Mouse (Mus musculus) myocyte (in vitro differentiated cells): ENCODE data around the gene Ambp. TPM values are rescaled to one million over a fixed set of nuclear protein-coding genes. Genes with fewer than 3 reads are reported as not detected.

Experiments used
- H3K27me3 ChIP-seq: one replicate; pipeline ENCODE4 v1.6.1; 2011; ENCODE audit not compliant: control insufficient read depth, insufficient read depth, insufficient read length
- H3K36me3 ChIP-seq: one replicate; pipeline ENCODE4 v1.6.1; 2011; ENCODE audit not compliant: control insufficient read depth, insufficient read depth
- H3K4me2 ChIP-seq: one replicate; pipeline ENCODE4 v1.6.1; 2011; ENCODE audit warnings: low read depth, control low read depth
- H3K4me3 ChIP-seq: one replicate; pipeline ENCODE4 v1.5.1; 2011; ENCODE audit warnings: mild to moderate bottlenecking, control low read depth, moderate library complexity
- H3K79me2 ChIP-seq: one replicate; pipeline ENCODE4 v1.6.1; 2011; ENCODE audit not compliant: control insufficient read depth, insufficient read depth
- H3ac ChIP-seq: one replicate; pipeline ENCODE4 v1.6.1; 2011; ENCODE audit not compliant: control insufficient read depth, insufficient read length
- CEBPB ChIP-seq: IDR thresholded peaks from 2 replicates; pipeline ENCODE4 v1.6.1; 2011; ENCODE audit warnings: mild to moderate bottlenecking, moderate library complexity; ENCODE audit not compliant: poor library complexity, insufficient read depth, severe bottlenecking
- E2F4 ChIP-seq: IDR thresholded peaks from one replicate; pipeline ENCODE4 v1.6.1; 2011; ENCODE audit warnings: mild to moderate bottlenecking, control low read depth, moderate library complexity; ENCODE audit not compliant: insufficient read depth
- MAX ChIP-seq: IDR thresholded peaks from one replicate; pipeline ENCODE4 v1.6.1; 2011; ENCODE audit warnings: low read depth, mild to moderate bottlenecking, control low read depth
- MYOD1 ChIP-seq, 3 experiments: IDR thresholded peaks; one replicate each; pipeline ENCODE4 v1.6.1; 2011; ENCODE audit warnings: control low read depth in 2 of 3, low read depth in 2 of 3, mild to moderate bottlenecking in 2 of 3, moderate library complexity in 1 of 3; ENCODE audit not compliant: insufficient read length in 2 of 3, control insufficient read depth in 1 of 3
- MYOG ChIP-seq, 3 experiments: IDR thresholded peaks; one replicate each; pipeline ENCODE4 v1.6.1; 2011; ENCODE audit warnings: control low read depth in 2 of 3, low read depth in 2 of 3, mild to moderate bottlenecking in 2 of 3; ENCODE audit not compliant: insufficient read length in 2 of 3, control insufficient read depth in 1 of 3, insufficient read depth in 1 of 3
- POLR2A ChIP-seq: IDR thresholded peaks from one replicate; pipeline ENCODE4 v1.6.1; 2011; ENCODE audit warnings: low read depth, mild to moderate bottlenecking, control low read depth, moderate library complexity; ENCODE audit not compliant: insufficient read length
- POLR2AphosphoS2 ChIP-seq: IDR thresholded peaks from one replicate; pipeline ENCODE4 v1.6.1; 2011; ENCODE audit warnings: low read depth, control low read depth; ENCODE audit not compliant: insufficient read length
- REST ChIP-seq: IDR thresholded peaks from one replicate; pipeline ENCODE4 v1.6.1; 2011; ENCODE audit warnings: mild to moderate bottlenecking, control low read depth, moderate library complexity; ENCODE audit not compliant: insufficient read depth, insufficient read length
- SRF ChIP-seq: IDR thresholded peaks from one replicate; pipeline ENCODE4 v1.6.1; 2011; ENCODE audit warnings: low read depth; ENCODE audit not compliant: control insufficient read depth, insufficient read length
- TCF12 ChIP-seq: IDR thresholded peaks from one replicate; pipeline ENCODE4 v1.6.1; 2011; ENCODE audit warnings: mild to moderate bottlenecking, control low read depth; ENCODE audit not compliant: poor library complexity, insufficient read depth, severe bottlenecking
- TCF3 ChIP-seq: IDR thresholded peaks from one replicate; pipeline ENCODE4 v1.6.1; 2011; ENCODE audit warnings: low read depth, control low read depth; ENCODE audit not compliant: insufficient read length
- USF1 ChIP-seq: IDR thresholded peaks from one replicate; pipeline ENCODE4 v1.6.1; 2011; ENCODE audit warnings: low read depth, mild to moderate bottlenecking, control low read depth, moderate library complexity
- polyA plus RNA-seq: library from polyadenylated mRNA; unstranded; fragments of >200 nt; fragmentation: generic; extraction: Trizol; gene quantifications from one replicate; pipeline ENCODE4 v1.2.1, GENCODE M21; 2012; ENCODE audit warnings: missing spikeins

Gene Ambp
- not detected for polyA plus RNA-seq

DNA sequence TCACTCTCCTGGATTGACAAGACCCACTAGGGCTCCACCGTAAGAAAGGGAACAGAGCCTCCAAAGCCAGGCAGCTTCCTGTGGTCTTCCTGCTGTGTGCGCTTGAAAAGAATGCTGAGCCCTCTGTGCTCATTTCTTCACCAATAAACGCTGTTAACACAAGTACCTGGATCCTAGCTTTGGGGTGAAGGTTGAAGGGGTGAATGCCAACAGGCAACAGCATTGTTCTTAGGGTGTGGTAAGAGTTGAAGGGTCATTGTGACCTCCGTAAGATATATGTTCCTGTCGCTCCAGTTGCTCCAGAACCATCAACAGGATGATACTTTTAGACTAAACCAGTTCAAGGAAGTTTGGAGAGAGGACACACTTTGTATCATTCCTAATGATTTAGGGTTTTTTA lies at the start of gene Ambp:
Ambp (minus strand) TSS at position 101 of the 400 bp plus-strand sequence.
- TF ChIP-seq TCF3 (no peak), MAX (no peak), POLR2A (no peak), USF1 (no peak), CEBPB (no peak), REST (no peak), E2F4 (no peak), SRF (no peak), MYOD1 (IDR thresholded peaks at IDR 0.05; ENCODE audit: control insufficient read depth in 1 of 3, insufficient read length in 2 of 3, low read depth in 2 of 3) (no peak), TCF12 (no peak), POLR2AphosphoS2 (no peak), MYOG (IDR thresholded peaks at IDR 0.05; ENCODE audit: control insufficient read depth in 1 of 3, insufficient read depth in 1 of 3, insufficient read length in 2 of 3, low read depth in 2 of 3) (no peak)
- Histone ChIP-seq H3K4me2 (no peak within 1 kb of the TSS), H3ac (no peak within 1 kb of the TSS)

DNA sequence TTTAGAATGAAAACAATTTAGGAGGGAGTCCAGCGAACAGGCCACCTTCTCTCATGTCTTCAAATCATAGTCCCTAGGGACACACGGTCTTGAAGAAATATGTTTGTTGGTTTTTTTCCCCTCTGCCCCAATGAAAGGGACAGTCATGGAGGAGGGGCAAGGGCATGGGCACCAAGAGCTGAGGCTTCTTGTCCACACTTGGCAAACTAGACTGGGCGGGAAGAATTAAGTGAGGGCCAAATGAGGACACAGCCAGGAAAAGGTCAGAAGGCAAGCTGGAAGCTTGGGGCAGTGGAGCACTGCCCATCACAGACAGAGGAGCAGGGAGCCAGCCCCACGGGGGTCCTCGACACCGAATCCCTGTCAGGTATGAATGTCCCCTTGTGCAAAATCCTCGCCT lies 49.3 kb upstream of the Ambp start:
- no peak overlapping the region for H3ac ChIP-seq
- H3K4me2 ChIP-seq = no peak overlapping the region
- H3K27me3 ChIP-seq = peaks cover 17% of the 10 kb centered on the region
- no peaks in the 10 kb centered on the region for H3K36me3 ChIP-seq
- no peaks in the 10 kb centered on the region for H3K79me2 ChIP-seq
- TF ChIP-seq TCF12 (no peak), POLR2A (no peak)
- no peak overlapping the region for H3K4me3 ChIP-seq

More for the DNA sequence above, at the start of gene Ambp:
- H3K27me3 ChIP-seq = peaks cover 12% of the 10 kb centered on the region
- H3K79me2 ChIP-seq = no peaks in the 10 kb centered on the region
- no peaks in the 10 kb centered on the region for H3K36me3 ChIP-seq
- no peak within 1 kb of the TSS for H3K4me3 ChIP-seq

DNA sequence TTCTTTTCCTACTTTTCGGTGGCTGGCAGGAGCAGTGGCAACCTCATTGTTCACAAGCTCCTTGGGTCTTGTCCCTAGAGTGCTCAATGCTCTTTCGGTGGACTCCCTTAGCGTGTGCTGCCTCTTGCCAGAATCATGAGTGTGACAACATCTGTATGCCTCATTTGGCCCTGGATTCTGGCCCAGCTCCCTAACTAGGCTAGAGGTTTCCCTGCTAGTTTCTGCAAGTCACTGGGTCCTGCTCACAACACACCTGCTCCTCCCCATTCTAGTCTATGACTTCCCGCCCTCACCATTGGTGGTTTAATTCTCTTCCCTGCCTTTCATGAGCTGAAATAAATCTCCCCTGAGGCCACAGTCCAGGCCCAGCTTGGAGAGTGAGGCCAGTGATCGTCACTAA lies 44.8 kb upstream of the Ambp start:
- Histone ChIP-seq H3K4me2 (no peak overlapping the region), H3K27me3 (no peaks in the 10 kb centered on the region), H3K4me3 (no peak overlapping the region), H3K79me2 (no peaks in the 10 kb centered on the region), H3ac (no peak overlapping the region), H3K36me3 (no peaks in the 10 kb centered on the region)
- TF ChIP-seq CEBPB (no peak), REST (no peak), SRF (no peak), MYOG (IDR thresholded peaks at IDR 0.05; ENCODE audit: control insufficient read depth in 1 of 3, insufficient read depth in 1 of 3, insufficient read length in 2 of 3, low read depth in 2 of 3) (no peak), E2F4 (no peak), USF1 (no peak), TCF12 (no peak), MYOD1 (IDR thresholded peaks at IDR 0.05; ENCODE audit: control insufficient read depth in 1 of 3, insufficient read length in 2 of 3, low read depth in 2 of 3) (no peak), MAX (no peak), TCF3 (no peak), POLR2AphosphoS2 (no peak), POLR2A (no peak)

DNA sequence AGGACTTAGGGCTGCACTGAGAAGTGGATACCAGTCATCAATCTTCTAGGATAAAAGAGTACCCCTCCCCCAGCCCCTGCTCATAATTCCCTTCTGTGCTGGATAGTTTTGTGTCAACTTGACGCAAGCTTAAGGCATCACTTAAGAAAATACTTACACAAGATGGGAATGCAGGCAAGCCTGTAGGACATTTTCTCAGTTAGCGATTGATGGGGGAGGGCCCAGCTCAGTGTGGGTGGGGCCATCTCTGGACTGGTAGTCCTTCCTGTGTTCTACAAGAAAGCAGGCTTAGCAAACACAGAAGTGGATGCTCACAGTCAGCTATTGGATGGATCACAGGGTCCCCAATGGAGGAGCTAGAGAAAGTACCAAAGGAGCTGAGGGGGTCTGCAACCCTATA lies 39.8 kb upstream of the Ambp start:
- no peak for TF ChIP-seq POLR2A
- no peak for TF ChIP-seq TCF3
- TF ChIP-seq TCF12 = no peak
- no peak for TF ChIP-seq CEBPB
- no peak for TF ChIP-seq SRF
- no peak for TF ChIP-seq MAX
- TF ChIP-seq MYOD1 (IDR thresholded peaks at IDR 0.05; ENCODE audit: control insufficient read depth in 1 of 3, insufficient read length in 2 of 3, low read depth in 2 of 3) = no peak
- no peak for TF ChIP-seq MYOG (IDR thresholded peaks at IDR 0.05; ENCODE audit: control insufficient read depth in 1 of 3, insufficient read depth in 1 of 3, insufficient read length in 2 of 3, low read depth in 2 of 3)
- no peak for TF ChIP-seq REST
- no peak for TF ChIP-seq E2F4
- no peak for TF ChIP-seq USF1
- no peak for TF ChIP-seq POLR2AphosphoS2
- Histone ChIP-seq H3K4me2 (no peak overlapping the region), H3K4me3 (no peak overlapping the region), H3K27me3 (peaks cover 6% of the 10 kb centered on the region), H3K79me2 (no peaks in the 10 kb centered on the region), H3ac (no peak overlapping the region), H3K36me3 (no peaks in the 10 kb centered on the region)

DNA sequence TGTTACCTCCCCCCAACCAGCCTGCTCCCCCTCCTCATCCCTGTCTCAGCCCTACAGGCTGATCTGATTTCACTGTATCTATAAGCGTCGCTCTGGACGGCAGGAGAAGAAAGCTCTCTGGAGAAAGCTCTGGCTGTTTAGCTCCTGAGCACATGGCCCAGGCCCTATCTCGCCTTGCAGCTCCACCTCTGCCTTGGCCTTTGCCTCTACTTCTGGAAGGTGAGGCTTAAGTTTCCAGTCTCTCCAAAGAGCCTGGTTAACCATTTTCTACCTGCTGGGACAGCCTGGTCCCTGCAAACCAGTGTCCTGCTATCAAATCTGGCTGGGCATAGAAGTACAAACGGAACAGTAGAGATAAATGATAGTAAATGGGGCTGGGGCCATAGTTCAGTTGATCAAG lies 37.0 kb upstream of the Ambp start:
- Histone ChIP-seq H3ac (no peak overlapping the region), H3K27me3 (peaks cover 21% of the 10 kb centered on the region), H3K4me3 (no peak overlapping the region), H3K79me2 (no peaks in the 10 kb centered on the region), H3K36me3 (no peaks in the 10 kb centered on the region), H3K4me2 (no peak overlapping the region)
- TF ChIP-seq POLR2AphosphoS2 (no peak), E2F4 (no peak)
